Mouse (Mus musculus) mammary gland, adult 2 months (tissue): Measurements from ENCODE around the gene Mapkbp1. TPM values are rescaled to one million over a fixed set of nuclear protein-coding genes. Genes with fewer than 3 reads are reported as not detected.

Experiments used
- polyA plus RNA-seq: library from polyadenylated mRNA; depleted of rRNA; stranded (reverse); fragments of >200 nt; gene quantifications from 2 replicates; pipeline ENCODE4 v1.2.3, GENCODE M21; 2012; ENCODE audit warnings: low replicate concordance; rRNA removed

Mapkbp1 gene
- 17.5 and 29.8 TPM in 2 replicates for polyA plus RNA-seq

GRCm38 (mm10) chr2:119972537-119972879, at the start of gene Mapkbp1:
Gene Mapkbp1 (plus strand): TSS chr2:119972699.

GRCm38 (mm10) chr2:120026984-120027949, 54.8 kb downstream of the Mapkbp1 start, which contains the start of the genes Jmjd7 and Gm28042:
Gene Jmjd7 (plus strand): TSS chr2:120027483.
Gene Gm28042 (plus strand): TSS chr2:120027493.

GRCm38 (mm10) chr2:120032726-120033467, 60.4 kb downstream of the Mapkbp1 start, which contains the start of gene Pla2g4b:
Gene Pla2g4b (plus strand): TSS chr2:120033417.

Other genes with a start within 250 kb of the Mapkbp1 start
- 4.6 and 7.2 TPM in 2 replicates for gene Itpka, start 230.4 kb upstream of the Mapkbp1 start, polyA plus RNA-seq
- gene Ltk, start 212.3 kb upstream of the Mapkbp1 start, polyA plus RNA-seq = 5.6 and 8.0 TPM in 2 replicates
- 26.8 and 36.7 TPM in 2 replicates for gene Rpap1, start 185.2 kb upstream of the Mapkbp1 start, polyA plus RNA-seq
- gene Tyro3, start 175.0 kb upstream of the Mapkbp1 start, polyA plus RNA-seq = 9.2 and 10.1 TPM in 2 replicates
- gene Mga, start 75.5 kb upstream of the Mapkbp1 start, polyA plus RNA-seq = 15.1 and 28.9 TPM in 2 replicates
- gene Jmjd7, start 54.8 kb downstream of the Mapkbp1 start, polyA plus RNA-seq = 6.8 and 8.6 TPM in 2 replicates
- gene Gm28042, start 54.8 kb downstream of the Mapkbp1 start, polyA plus RNA-seq = 3.7 and 4.0 TPM in 2 replicates
- 4.4 and 4.6 TPM in 2 replicates for gene Pla2g4b, start 60.7 kb downstream of the Mapkbp1 start, polyA plus RNA-seq
- 43.7 and 43.9 TPM in 2 replicates for gene Ehd4, start 181.9 kb downstream of the Mapkbp1 start, polyA plus RNA-seq